Mouse (Mus musculus) left cerebral cortex, postnatal 36 days (tissue): Measurements from ENCODE around the gene Esyt2. TPM values are rescaled to one million over a fixed set of nuclear protein-coding genes. Genes with fewer than 3 reads are reported as not detected.

ENCODE experiments used
- DNase-seq, 2 experiments: peaks; one replicate each; pipeline ENCODE4 v3.0.0; 2021 to 2022; ENCODE audit warnings: low spot score in 2 of 2, mixed read lengths in 1 of 2
- intact Hi-C: fragments of 180-260 bp; cut with DNase I; formaldehyde crosslinking; loops from one replicate; pipeline ENCODE4 v1.15.1; 2025
- total RNA-seq, 2 experiments: library from RNA; stranded (reverse); gene quantifications; 2 replicates each; pipeline ENCODE4 v1.2.3; 2021

The Esyt2 gene
- total RNA-seq, 2 experiments from 2014 or later, result 48.8 to 70.1 TPM

GRCm38 (mm10) chr12:116348755-116349286, 67.8 kb downstream of the Esyt2 start:
- DNase-seq, result no peak
- intact Hi-C loops, result no loop called here

GRCm38 (mm10) chr12:116349376-116349775, 68.4 kb downstream of the Esyt2 start:
- no peak for DNase-seq
- intact Hi-C loops, result no loop called here

- DNase-seq, result no peak
- intact Hi-C loops, result no loop called here
These were observed 70.0 kb downstream of the Esyt2 start for GRCm38 (mm10) chr12:116351022-116351421.

GRCm38 (mm10) chr12:116352404-116352803, 71.4 kb downstream of the Esyt2 start:
- DNase-seq, result no peak
- intact Hi-C loops, result no loop called here

GRCm38 (mm10) chr12:116354694-116355093, 73.7 kb downstream of the Esyt2 start:
- DNase-seq, result no peak
- intact Hi-C loops, result no loop called here

- DNase-seq, result no peak
- intact Hi-C loops, result no loop called here
These were observed 81.1 kb downstream of the Esyt2 start for GRCm38 (mm10) chr12:116362091-116362490.

- intact Hi-C loops, result no loop called here
- no peak for DNase-seq
These were observed 85.9 kb downstream of the Esyt2 start for GRCm38 (mm10) chr12:116366900-116367299.

- intact Hi-C loops, result no loop called here
- DNase-seq, result no peak
These were observed 86.3 kb downstream of the Esyt2 start for GRCm38 (mm10) chr12:116367346-116367745.

- intact Hi-C loops, result no loop called here
- no peak for DNase-seq
These were observed 87.9 kb downstream of the Esyt2 start for GRCm38 (mm10) chr12:116368857-116369256.

GRCm38 (mm10) chr12:116383101-116383500, 102.1 kb downstream of the Esyt2 start:
- DNase-seq, result no peak
- intact Hi-C loops, result no loop called here

- no peak for DNase-seq
- intact Hi-C loops, result no loop called here
These were observed 103.0 kb downstream of the Esyt2 start for GRCm38 (mm10) chr12:116383995-116384394.

GRCm38 (mm10) chr12:116386802-116387201, 105.8 kb downstream of the Esyt2 start:
- no peak for DNase-seq
- intact Hi-C loops, result no loop called here

GRCm38 (mm10) chr12:116389868-116390267, 108.9 kb downstream of the Esyt2 start:
- DNase-seq, result no peak
- intact Hi-C loops, result no loop called here

GRCm38 (mm10) chr12:116394327-116394726, 113.3 kb downstream of the Esyt2 start:
- intact Hi-C loops, result no loop called here
- no peak for DNase-seq

GRCm38 (mm10) chr12:116395312-116395711, 114.3 kb downstream of the Esyt2 start:
- DNase-seq, result no peak
- intact Hi-C loops, result no loop called here

GRCm38 (mm10) chr12:116396072-116396695, 115.2 kb downstream of the Esyt2 start:
- intact Hi-C loops, result no loop called here
- no peak for DNase-seq

GRCm38 (mm10) chr12:116404012-116404679, 123.2 kb downstream of the Esyt2 start:
- peak in 1 of 2 experiments; percentile 6 for DNase-seq
- intact Hi-C loops, result loop anchor here (2.0 to 10.0 kb wide), 2 partner anchors 123 to 221 kb away; partner anchors contain the start of gene Esyt2

- peak; percentile 97 for DNase-seq
- intact Hi-C loops, result loop anchor here (2.0 to 10.0 kb wide), 3 partner anchors 82 to 220 kb away; partner anchors contain the start of genes Esyt2 and Ptprn2
These were observed 124.2 kb downstream of the Esyt2 start, which contains the start of gene Ncapg2 for GRCm38 (mm10) chr12:116405045-116405835. Gene Ncapg2 (plus strand): TSS chr12:116405402.

GRCm38 (mm10) chr12:116405836-116406155, 124.8 kb downstream of the Esyt2 start:
- intact Hi-C loops, result loop anchor here (2.0 to 10.0 kb wide), 3 partner anchors 82 to 219 kb away; partner anchors contain the start of genes Esyt2 and Ptprn2
- no peak for DNase-seq

GRCm38 (mm10) chr12:116407883-116408282, 126.9 kb downstream of the Esyt2 start:
- intact Hi-C loops, result loop anchor here (5.0 to 10.0 kb wide), 2 partner anchors 79 to 217 kb away; partner anchors contain the start of gene Ptprn2
- no peak for DNase-seq
